Mouse (Mus musculus) urinary bladder, postnatal 4 days (tissue): ENCODE measurements around the gene Chrm3.

Experiments
- DNase-seq, 2 experiments: peaks; one replicate each; pipeline ENCODE4 v3.0.0; 2021 to 2022; ENCODE audit warnings: low spot score in 2 of 2

The Chrm3 gene

GRCm38 (mm10) chr13:10236279-10236678 is 124.4 kb downstream of the Chrm3 start:
- DNase-seq, result no peak

GRCm38 (mm10) chr13:10235391-10236169 is 125.1 kb downstream of the Chrm3 start:
- DNase-seq, result no peak

DNA sequence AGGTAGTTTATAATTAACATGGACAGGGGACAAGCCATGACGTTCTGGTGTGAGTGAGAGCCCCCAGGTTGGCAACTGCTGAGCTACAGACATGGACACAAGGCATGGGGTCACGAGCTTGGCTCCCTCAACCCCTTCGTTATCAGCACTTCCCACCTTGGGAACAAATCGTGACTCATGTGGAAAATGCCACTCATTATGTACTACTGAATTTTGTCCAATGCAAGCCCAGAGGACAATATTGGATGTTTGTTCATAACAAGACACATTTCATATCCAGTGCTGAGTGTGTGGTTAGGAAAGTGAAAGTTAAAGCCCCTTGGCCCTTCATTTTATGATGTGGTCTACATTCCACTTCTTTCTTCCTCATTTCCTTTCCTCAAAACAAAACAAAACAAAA is 140.2 kb downstream of the Chrm3 start:
- no peak for DNase-seq

GRCm38 (mm10) chr13:10212112-10212511 is 148.5 kb downstream of the Chrm3 start:
- no peak for DNase-seq

- no peak for DNase-seq
These were observed 150.0 kb downstream of the Chrm3 start for GRCm38 (mm10) chr13:10210522-10211244.

- DNase-seq, result no peak
These were observed 161.3 kb downstream of the Chrm3 start for GRCm38 (mm10) chr13:10199206-10199956.

- DNase-seq, result no peak
These were observed 170.8 kb downstream of the Chrm3 start for GRCm38 (mm10) chr13:10189829-10190228.

- no peak for DNase-seq
These were observed 172.7 kb downstream of the Chrm3 start for GRCm38 (mm10) chr13:10187926-10188325.

DNA sequence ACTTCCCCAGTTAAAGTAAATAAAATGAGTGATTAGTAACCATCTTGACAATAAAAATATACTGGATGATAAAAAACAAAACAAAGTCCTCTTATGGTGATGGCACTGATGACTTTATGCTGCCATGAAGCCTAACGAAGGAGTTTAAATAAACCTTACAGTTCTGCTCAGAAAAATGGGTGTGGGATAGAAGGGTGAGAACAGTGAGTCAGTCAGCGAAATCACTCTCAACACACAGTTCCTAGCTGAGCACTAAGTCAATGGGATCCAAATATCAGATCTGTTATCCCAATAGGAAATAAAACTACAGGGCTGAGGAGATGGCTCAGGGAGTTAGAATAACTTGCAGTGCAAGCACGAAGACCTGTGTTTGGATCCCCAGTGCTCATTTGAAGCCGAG is 176.8 kb downstream of the Chrm3 start:
- no peak for DNase-seq

GRCm38 (mm10) chr13:10182756-10183155 is 177.9 kb downstream of the Chrm3 start:
- DNase-seq, result no peak

GRCm38 (mm10) chr13:10170529-10170928 is 190.1 kb downstream of the Chrm3 start:
- no peak for DNase-seq

DNA sequence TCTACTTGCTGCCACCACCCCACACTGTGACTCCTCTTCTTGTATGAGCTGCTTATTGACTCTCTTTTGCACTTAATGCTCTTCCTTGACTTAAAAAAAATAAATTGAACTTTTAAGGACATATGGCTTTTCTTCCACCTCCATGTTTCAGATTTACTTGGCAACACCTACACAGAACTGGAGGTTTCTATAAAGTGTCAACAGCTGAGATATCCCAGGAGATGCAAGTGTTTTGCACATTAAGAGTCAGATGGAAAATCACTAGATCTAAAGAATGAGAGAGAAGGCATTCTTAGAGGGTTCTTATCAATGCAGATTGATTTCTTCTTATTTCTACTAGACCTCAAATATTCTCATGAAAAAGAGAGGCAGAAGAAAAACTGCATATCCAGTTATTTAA is 197.3 kb downstream of the Chrm3 start:
- DNase-seq, result no peak

DNA sequence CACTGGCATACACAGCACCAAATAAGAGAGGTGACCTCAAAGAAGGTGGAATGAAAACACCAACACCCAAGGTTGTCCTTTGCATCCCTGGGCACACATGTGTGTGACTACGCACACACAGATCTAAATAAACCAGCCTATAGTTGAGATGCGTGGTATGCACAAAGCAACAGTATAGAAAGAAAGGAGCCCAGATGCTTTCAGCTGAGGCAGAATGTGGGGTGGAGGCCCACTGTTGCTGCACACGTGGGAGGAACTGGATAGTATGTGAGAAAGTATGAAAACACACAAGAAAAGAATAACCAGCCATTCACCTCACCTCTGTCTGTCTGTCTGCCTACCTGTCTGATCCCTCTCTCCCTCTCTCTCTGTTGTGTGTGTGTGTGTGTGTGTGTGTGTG is 203.2 kb downstream of the Chrm3 start:
- DNase-seq, result no peak

GRCm38 (mm10) chr13:10140573-10140972 is 220.1 kb downstream of the Chrm3 start:
- no peak for DNase-seq

DNA sequence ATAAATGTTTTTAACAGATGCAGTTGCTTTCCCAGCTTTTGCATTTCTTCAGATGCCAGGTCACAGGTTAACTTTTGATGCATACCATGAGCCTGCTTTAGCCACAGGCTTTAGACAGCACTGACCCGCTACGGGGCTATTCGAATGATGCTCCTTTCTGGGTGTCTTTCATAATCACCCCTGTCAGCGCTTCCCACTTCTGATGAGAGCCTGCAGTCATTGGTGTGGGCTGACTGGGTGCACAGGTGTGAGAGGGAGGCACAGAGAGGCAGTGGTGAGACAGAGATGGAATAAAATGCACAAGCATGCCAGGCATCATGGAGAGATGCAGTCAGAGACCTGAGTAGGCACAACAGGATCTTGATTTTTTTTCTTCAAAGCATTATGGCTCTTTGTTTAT is 221.8 kb downstream of the Chrm3 start:
- no peak for DNase-seq

DNA sequence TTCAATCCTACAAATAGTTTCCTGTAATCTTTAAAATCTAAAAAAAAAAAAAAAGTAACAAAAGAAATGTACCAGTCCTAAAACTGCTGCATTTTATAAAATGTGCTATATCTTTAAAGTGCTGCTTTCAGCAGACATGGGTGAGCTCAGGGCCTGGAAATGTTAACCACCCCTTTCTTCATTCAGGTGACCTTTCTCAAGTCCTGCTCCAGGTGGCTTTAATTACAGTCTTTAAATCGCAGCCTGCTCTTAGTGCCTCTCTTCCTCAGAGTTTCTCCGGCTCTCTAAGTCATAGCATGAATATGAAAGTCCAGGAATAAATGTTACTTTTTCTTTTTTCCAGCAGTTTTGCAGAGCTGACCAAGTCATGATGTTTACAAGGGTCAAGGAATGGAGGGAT is 229.6 kb downstream of the Chrm3 start:
- DNase-seq, result no peak

GRCm38 (mm10) chr13:10112211-10112610 is 248.4 kb downstream of the Chrm3 start:
- no peak for DNase-seq

DNA sequence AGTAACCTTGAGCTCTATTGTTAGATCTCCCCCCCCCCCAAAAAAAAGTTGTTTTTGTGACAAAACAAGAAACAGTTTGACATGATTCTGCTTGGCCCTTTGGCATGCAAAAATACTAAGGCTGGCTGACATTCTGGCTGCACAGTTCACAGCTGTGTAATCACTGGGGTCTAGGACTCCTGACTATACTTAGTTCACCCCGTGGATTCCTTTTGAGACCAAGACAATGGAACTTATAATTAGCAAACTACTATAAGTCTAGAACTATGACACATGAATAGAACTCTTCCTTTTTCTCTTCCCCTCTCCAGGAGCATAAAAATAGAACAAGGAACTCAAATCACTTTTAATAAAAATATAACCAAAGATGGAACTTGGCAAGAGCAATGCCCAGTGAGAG is 251.1 kb downstream of the Chrm3 start:
- no peak for DNase-seq

DNA sequence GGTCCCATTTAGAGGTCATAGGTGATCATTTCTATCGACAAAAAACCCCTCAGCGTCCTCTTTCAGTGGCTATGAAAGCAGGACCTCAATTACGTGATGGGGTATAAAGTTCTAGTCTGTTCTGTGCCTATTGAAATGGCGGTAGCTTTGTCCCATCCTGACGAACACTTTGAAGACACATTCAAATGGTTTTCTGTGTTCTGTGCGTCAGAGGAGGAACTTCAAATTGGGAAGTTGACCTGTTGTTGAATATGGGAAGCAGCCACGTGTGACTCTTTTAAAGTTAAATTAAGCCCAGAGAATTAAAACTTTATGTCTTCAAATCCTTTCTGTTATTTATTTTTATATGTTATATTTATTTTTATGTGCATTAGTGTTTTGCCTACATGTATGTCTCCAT is 253.3 kb downstream of the Chrm3 start:
- no peak for DNase-seq

DNA sequence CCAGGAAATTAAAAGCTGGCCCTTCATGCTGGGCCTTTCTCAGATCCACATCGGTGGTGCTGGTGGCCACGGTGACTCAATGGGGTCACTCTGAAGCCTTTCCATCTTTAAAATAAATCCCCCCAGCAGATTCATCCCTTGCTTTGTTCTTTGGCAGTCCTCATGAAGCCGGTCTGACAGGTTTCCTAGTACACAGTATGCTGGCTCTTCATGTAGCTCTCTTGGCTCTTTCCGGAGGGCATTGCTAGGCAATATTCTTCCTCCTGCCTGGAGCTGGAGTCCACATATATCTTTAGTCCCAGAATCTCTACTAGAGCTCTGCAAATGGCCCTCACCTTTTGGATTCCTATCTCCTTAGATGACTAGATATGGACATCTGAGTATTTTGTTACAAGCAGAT is 269.9 kb downstream of the Chrm3 start:
- DNase-seq, result no peak

- no peak for DNase-seq
These were observed 274.3 kb downstream of the Chrm3 start for GRCm38 (mm10) chr13:10086336-10086735.

GRCm38 (mm10) chr13:10081896-10082426 is 278.7 kb downstream of the Chrm3 start:
- no peak for DNase-seq
